Mouse (Mus musculus) retina, embryonic 14.5 days (tissue): Measurements from ENCODE around the gene Aldh2.
"Not testable (repeated sequence)": the region's sequence is repeated elsewhere in the genome, so short reads cannot be mapped to it uniquely, and the experiment has no call there.

Experiments used
- DNase-seq: peaks from one replicate; pipeline ENCODE4 v3.0.0-alpha.2; 2015; ENCODE audit warnings: low spot score

The Aldh2 gene

GRCm38 (mm10) chr5:121546530-121546895 lies 47.1 kb downstream of the Aldh2 start:
- peak; percentile 59 for DNase-seq

- DNase-seq, result peak; percentile 98
These were observed 47.7 kb downstream of the Aldh2 start, which contains the start of gene Mapkapk5 for GRCm38 (mm10) chr5:121545793-121546529. Gene Mapkapk5, minus strand, starts transcription at chr5:121545905.

DNA sequence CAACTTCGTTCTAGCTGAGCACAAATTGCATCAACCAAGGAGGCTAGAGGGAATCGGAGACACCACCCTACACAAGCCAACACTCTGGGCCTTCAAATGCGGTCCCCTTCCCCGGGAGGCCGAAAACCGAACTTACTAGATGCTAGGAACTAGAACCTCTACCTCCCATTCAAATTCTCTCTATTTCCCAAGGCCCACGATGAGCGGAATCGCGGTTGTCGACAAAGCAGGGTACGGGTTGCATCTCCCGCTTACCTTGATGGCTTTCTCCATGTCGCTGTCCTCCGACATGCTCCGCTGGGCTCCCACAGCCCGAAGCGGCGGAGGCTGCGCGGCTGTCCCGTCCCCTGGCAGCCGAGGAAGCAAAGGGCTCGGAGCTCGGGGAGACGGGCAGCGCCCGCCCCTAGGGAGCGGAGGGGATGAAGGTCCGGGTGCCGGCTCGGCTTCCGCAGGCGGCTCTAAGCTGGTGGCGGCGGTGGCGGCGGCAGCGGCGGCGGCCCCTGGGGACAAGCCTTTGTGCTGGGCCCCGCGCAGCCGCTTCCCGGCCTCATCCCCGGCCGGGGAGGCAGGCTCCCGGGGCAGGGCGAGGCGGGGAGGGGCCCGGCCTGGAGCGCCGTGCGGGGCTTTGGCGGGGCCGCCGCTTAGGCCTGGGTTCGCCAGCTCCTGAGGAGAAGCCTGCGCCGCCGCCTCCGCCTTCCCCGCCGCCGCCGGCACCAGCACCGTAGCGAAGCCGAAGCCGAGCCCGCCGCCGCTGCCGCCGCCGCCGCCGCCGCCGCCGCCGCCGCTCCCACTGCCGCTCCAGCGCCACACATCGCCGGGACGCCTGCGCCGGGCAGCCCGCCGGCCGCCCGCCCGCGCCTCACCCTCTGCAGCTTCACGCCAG lies 48.5 kb downstream of the Aldh2 start, which contains the start of the genes Adam1a and Gm42878:
Gene Adam1a, minus strand, starts transcription at position 573 of the 883 bp plus-strand sequence.
Gene Gm42878, minus strand, starts transcription at position 573 of the 883 bp plus-strand sequence.
- peak; percentile 58 for DNase-seq

- DNase-seq, result no peak
These were observed 50.3 kb downstream of the Aldh2 start for GRCm38 (mm10) chr5:121543370-121543769.

DNA sequence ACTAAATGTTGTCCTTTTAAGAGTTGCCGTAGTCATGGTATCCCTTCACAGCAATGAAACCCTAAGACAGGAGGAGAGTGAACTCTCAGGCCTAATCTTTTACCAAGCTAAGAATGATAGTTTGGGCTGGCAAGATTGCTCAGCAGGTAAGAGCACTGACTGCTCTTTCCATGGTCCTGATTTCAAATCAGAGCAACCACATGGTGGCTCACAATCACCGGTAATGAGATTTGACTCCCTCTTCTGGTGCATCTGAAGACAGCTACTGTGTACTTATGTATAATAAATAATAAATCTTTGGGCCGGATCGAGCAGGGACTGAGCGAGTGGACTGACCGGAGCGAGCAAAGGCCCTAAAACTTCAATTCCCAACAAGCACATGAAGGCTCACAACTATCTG lies 52.4 kb downstream of the Aldh2 start:
- no peak for DNase-seq

GRCm38 (mm10) chr5:121540066-121540465 lies 53.6 kb downstream of the Aldh2 start:
- no peak for DNase-seq

DNA sequence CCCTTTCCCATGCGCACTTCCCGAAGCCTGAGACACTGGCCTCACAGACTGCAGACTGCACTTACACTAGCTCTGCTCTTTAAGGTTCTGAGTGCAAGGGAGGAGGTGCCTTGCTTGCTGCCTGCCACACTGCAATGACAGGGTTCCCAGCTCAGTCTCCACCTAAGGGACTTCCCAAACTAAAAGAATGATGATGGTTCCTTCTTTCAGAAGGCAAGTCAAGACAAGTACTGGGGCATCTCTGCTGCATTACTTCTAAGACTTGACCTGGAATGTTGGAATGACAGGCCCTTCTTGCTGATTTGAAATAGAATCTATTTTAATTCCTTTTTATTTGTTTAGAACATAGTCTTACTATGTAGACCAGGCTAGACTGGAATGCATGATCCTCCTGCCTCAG lies 56.0 kb downstream of the Aldh2 start:
- DNase-seq, result no peak

DNA sequence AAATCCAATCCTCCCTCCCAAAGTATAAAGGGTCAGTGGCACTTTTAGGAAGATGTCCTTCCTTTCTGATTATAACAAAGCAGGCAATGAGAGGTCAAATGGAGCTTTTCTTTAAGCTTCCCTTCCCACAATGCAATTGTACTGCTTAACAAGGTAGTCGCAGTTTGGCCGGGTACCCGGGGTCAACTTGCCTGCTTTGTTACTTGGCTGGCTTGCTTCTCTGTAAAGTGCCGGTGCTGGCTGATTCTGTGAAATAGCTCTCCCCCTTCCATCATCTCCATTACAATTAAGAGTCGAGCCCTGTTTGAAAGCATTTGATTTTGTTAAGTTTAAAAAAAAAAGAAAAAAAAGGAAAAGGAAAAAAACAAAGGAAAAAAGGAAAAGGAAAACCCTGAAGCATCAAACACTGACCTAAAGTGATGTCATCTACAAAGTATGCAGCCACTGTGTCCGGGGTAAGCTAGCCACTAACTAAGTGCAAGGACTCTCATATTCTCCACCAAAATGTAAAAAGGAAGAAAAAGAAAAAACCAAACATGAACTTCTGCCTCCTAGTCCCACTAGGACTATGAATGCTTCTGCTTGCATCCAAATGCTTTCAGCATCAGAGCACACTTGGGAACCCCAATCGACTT lies 56.6 kb downstream of the Aldh2 start:
- DNase-seq, result no peak

DNA sequence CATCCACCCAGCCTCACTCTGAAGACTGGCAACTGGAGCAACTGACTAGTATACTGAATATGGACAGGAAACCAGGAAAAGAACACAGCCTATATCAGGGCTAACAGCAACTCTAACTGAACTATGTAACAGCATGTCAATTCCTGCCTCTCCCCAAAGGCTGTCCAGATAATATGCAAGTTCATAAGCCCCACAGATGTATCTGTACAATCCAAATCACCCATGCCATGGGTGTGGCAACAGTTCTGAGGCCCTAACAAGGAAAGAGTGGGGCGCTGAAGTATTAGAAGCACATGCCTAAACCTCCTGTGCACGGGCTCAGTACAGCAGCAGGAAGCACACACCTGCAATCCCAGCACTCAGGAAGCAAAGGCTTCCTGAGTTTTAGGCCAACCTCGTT lies 58.5 kb downstream of the Aldh2 start:
- DNase-seq, result no peak

GRCm38 (mm10) chr5:121534521-121534920 lies 59.1 kb downstream of the Aldh2 start:
- peak; percentile 50 for DNase-seq

- no peak for DNase-seq
These were observed 66.7 kb downstream of the Aldh2 start for GRCm38 (mm10) chr5:121526961-121527360.

DNA sequence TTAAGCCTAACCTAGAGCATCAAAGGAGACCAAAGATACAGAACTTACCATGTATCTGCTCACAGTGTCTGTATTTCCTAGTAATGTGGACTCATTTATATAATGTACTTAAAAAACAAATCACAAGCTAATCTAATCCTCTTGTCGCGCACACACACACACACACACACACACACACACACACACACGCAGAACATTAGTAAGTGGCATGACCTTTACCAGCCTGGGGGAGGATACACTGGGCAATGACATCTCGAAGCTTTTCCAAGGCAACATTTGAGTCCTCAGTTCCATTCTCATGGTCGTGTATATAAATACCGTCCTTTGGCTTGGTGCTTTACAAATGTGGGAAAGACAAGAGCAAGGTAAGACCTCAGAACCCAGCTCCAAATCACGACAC lies 67.1 kb downstream of the Aldh2 start:
- no peak for DNase-seq

- no peak for DNase-seq
These were observed 67.7 kb downstream of the Aldh2 start for GRCm38 (mm10) chr5:121525774-121526450.

- DNase-seq, result not testable (repeated sequence)
These were observed 73.9 kb downstream of the Aldh2 start for GRCm38 (mm10) chr5:121519758-121520157.

GRCm38 (mm10) chr5:121518983-121519382 lies 74.6 kb downstream of the Aldh2 start:
- DNase-seq, result no peak
